Mouse (Mus musculus) stomach, postnatal 0 days (tissue): ENCODE results near the gene Vps13d. TPM values are rescaled to one million over a fixed set of nuclear protein-coding genes. Genes with fewer than 3 reads are reported as not detected.
A peak's percentile ranks its signal among the peaks of the same experiment; 100 is the strongest.

Experiments used
- ATAC-seq: fragments of 200-750 bp; cut with Nextera tagmentation; 2 replicates; pipeline ENCODE4 v1.8.0; 2017; ENCODE audit not compliant: low FRiP score, low TSS enrichment
- DNase-seq: peaks from one replicate; pipeline ENCODE4 v3.0.0-alpha.2; 2016; ENCODE audit warnings: low spot score
- H3K27ac ChIP-seq: fragments of 300-500 bp; sonication (generic); replicated peaks from 2 replicates; pipeline ENCODE4 v1.5.1; 2014; ENCODE audit warnings: mild to moderate bottlenecking, control low read depth
- H3K27me3 ChIP-seq: fragments of 300-500 bp; sonication (generic); 2 replicates; pipeline ENCODE4 v1.6.1; 2014; ENCODE audit warnings: low read length; ENCODE audit not compliant: control insufficient read depth, insufficient read depth
- H3K36me3 ChIP-seq: fragments of 300-500 bp; sonication (generic); 2 replicates; pipeline ENCODE4 v1.6.1; 2014; ENCODE audit warnings: low read length, mixed read lengths; ENCODE audit not compliant: control insufficient read depth, insufficient read depth
- H3K4me1 ChIP-seq: fragments of 300-500 bp; sonication (generic); replicated peaks from 2 replicates; pipeline ENCODE4 v1.6.1; 2014; ENCODE audit warnings: antibody characterized with exemption; ENCODE audit not compliant: control insufficient read depth, insufficient read depth
- H3K4me2 ChIP-seq: fragments of 300-500 bp; sonication (generic); replicated peaks from 2 replicates; pipeline ENCODE4 v1.6.1; 2014; ENCODE audit warnings: low read depth, mild to moderate bottlenecking, control low read depth, moderate library complexity
- H3K4me3 ChIP-seq: fragments of 300-500 bp; sonication (generic); 2 replicates; pipeline ENCODE4 v1.5.1; 2014; ENCODE audit warnings: low read depth, low read length, control low read depth
- H3K9ac ChIP-seq: fragments of 300-500 bp; sonication (generic); 2 replicates; pipeline ENCODE4 v1.6.1; 2014; ENCODE audit warnings: mild to moderate bottlenecking, low read length, control low read depth, mixed read lengths
- H3K9me3 ChIP-seq: fragments of 300-500 bp; sonication (generic); 2 replicates; pipeline ENCODE4 v1.6.1; 2016; ENCODE audit warnings: low read length; ENCODE audit not compliant: control insufficient read depth
- CTCF ChIP-seq: IDR thresholded peaks from 2 replicates; pipeline ENCODE4 v1.5.1; 2016; ENCODE audit warnings: antibody characterized with exemption, low read depth, mild to moderate bottlenecking, moderate library complexity
- EP300 ChIP-seq: optimal IDR thresholded peaks from 2 replicates; pipeline ENCODE3; 2016; ENCODE audit warnings: antibody characterized with exemption
- WGBS: fragments of 180-500 bp; shearing (Covaris S2); extraction: QIAGEN DNeasy Blood & Tissue Kit; methylation state at CpG from one replicate; pipeline ENCODE4 v1.1.7; 2014; 5-methylcytosine and 5-hydroxymethylcytosine counted together
- polyA plus RNA-seq: library from polyadenylated mRNA; unstranded; fragments of >200 nt; fragmentation: Nextera tagmentation; extraction: Ambion mirVana; gene quantifications from 2 replicates; pipeline ENCODE4 v1.2.1, GENCODE M21; 2015

Vps13d gene
- polyA plus RNA-seq, 1 experiment from 2014 or later, result 7.2 TPM

- H3K4me2 ChIP-seq, result no peak overlapping the region
- no peak overlapping the region for H3K4me3 ChIP-seq
- H3K27me3 ChIP-seq, result no peaks in the 10 kb centered on the region
- WGBS, result 71% methylated on average over 4 of the region's 4 CpGs
- peaks cover 6% of the 10 kb centered on the region for H3K4me1 ChIP-seq
- DNase-seq (no peak), ATAC-seq (no peak)
- TF ChIP-seq EP300 (no peak), CTCF (no peak)
- peak overlapping the region; percentile 56; the same call in 1 of the 2 replicates for H3K27ac ChIP-seq
- no peaks in the 10 kb centered on the region; the same call in 1 of the 2 replicates for H3K36me3 ChIP-seq
- no peak overlapping the region for H3K9ac ChIP-seq
- H3K9me3 ChIP-seq, result no peaks in the 10 kb centered on the region
These were observed 180.2 kb downstream of the Vps13d start for GRCm38 (mm10) chr4:145014632-145014960.

GRCm38 (mm10) chr4:145013760-145014631 lies 180.8 kb downstream of the Vps13d start:
- Histone ChIP-seq H3K4me2 (no peak overlapping the region), H3K9ac (no peak overlapping the region), H3K27ac (peak overlapping the region; percentile 56), H3K4me3 (no peak overlapping the region), H3K4me1 (peaks cover 6% of the 10 kb centered on the region), H3K9me3 (no peaks in the 10 kb centered on the region), H3K36me3 (no peaks in the 10 kb centered on the region; the same call in 1 of the 2 replicates), H3K27me3 (no peaks in the 10 kb centered on the region)
- peak; percentile 63 for ATAC-seq
- TF ChIP-seq EP300, result no peak
- TF ChIP-seq CTCF, result no peak
- no peak for DNase-seq
- 49% methylated on average over 7 of the region's 7 CpGs for WGBS

- TF ChIP-seq CTCF (no peak), EP300 (no peak)
- ATAC-seq, result peak; percentile 61; the same call in 1 of the 2 replicates
- Histone ChIP-seq H3K27me3 (no peaks in the 10 kb centered on the region), H3K9ac (no peak overlapping the region), H3K4me2 (no peak overlapping the region), H3K9me3 (no peaks in the 10 kb centered on the region), H3K4me3 (no peak overlapping the region), H3K36me3 (no peaks in the 10 kb centered on the region; the same call in 1 of the 2 replicates), H3K4me1 (peaks cover 6% of the 10 kb centered on the region), H3K27ac (peak overlapping the region; percentile 56)
- no peak for DNase-seq
- WGBS, result 40% methylated on average over 4 of the region's 4 CpGs
These were observed 181.6 kb downstream of the Vps13d start for GRCm38 (mm10) chr4:145013187-145013586.

- Histone ChIP-seq H3K4me2 (no peak overlapping the region), H3K27ac (no peak overlapping the region), H3K4me1 (peaks cover 6% of the 10 kb centered on the region), H3K36me3 (no peaks in the 10 kb centered on the region; the same call in 1 of the 2 replicates), H3K4me3 (no peak overlapping the region), H3K27me3 (no peaks in the 10 kb centered on the region), H3K9ac (no peak overlapping the region), H3K9me3 (no peaks in the 10 kb centered on the region)
- 53% methylated on average over 3 of the region's 3 CpGs for WGBS
- no peak for DNase-seq
- no peak for TF ChIP-seq CTCF
- no peak for TF ChIP-seq EP300
- ATAC-seq, result no peak
These were observed 183.6 kb downstream of the Vps13d start for GRCm38 (mm10) chr4:145011156-145011555.

GRCm38 (mm10) chr4:145009934-145010333 lies 184.9 kb downstream of the Vps13d start:
- 41% methylated on average over 7 of the region's 7 CpGs for WGBS
- no peak for DNase-seq
- no peak overlapping the region for H3K9ac ChIP-seq
- no peak overlapping the region for H3K4me2 ChIP-seq
- H3K27ac ChIP-seq, result no peak overlapping the region
- no peaks in the 10 kb centered on the region for H3K36me3 ChIP-seq
- H3K9me3 ChIP-seq, result no peaks in the 10 kb centered on the region
- no peaks in the 10 kb centered on the region for H3K27me3 ChIP-seq
- H3K4me1 ChIP-seq, result peaks cover 6% of the 10 kb centered on the region
- no peak for ATAC-seq
- H3K4me3 ChIP-seq, result no peak overlapping the region
- TF ChIP-seq EP300 (no peak), CTCF (no peak)

GRCm38 (mm10) chr4:145009437-145009836 lies 185.4 kb downstream of the Vps13d start:
- DNase-seq (no peak), ATAC-seq (no peak)
- no peaks in the 10 kb centered on the region for H3K36me3 ChIP-seq
- no peak overlapping the region for H3K9ac ChIP-seq
- TF ChIP-seq EP300 (no peak), CTCF (no peak)
- H3K9me3 ChIP-seq, result no peaks in the 10 kb centered on the region
- no peak overlapping the region for H3K4me2 ChIP-seq
- peaks cover 6% of the 10 kb centered on the region for H3K4me1 ChIP-seq
- WGBS, result 28% methylated on average over 3 of the region's 3 CpGs
- H3K27ac ChIP-seq, result no peak overlapping the region
- H3K4me3 ChIP-seq, result no peak overlapping the region
- H3K27me3 ChIP-seq, result no peaks in the 10 kb centered on the region
